Mouse (Mus musculus) telencephalon, adult 2 months (tissue): Measurements from ENCODE around the gene Tcf12.

Experiments
- DNase-seq: peaks from one replicate; pipeline ENCODE4 v3.0.0-alpha.2; 2011; ENCODE audit warnings: low read depth, low spot score

Tcf12 gene

DNA sequence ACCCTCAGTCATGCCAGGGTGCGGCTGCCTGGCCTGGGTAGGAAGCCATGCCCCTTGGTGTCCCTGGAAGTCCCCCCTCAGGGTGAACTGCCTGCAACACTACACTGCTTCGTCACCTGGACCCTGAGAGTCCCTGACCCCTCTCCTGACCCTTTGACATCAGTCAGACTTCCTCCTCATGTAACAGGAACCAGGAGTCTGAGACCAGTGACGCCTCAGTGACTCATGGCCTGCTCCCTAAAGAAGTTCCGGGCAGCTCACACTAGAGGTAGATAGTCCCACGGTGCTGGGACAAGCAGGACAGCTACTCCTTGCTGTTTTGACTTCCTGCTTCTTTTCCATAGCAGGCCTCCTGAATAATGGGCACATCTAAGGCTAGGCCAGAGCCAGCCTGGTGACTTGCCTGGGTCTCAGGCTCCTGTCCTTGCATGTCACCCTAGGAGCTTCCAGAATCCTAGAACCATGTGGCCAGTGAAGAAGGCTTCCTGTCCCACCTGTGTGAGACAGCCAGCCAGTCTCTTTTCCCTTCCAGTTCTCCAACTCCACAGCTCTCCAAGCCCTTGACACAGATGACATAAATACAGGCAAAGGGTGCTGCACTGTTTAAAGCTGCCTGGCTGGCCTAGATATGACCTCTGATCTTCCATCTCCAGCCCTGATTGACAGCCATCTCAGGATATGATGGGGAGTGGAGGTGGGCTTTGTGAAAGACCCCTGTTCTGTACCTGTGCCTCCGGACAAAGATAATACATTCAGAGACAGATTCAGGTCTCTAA is 305.8 kb downstream of the Tcf12 start:
- no peak for DNase-seq

DNA sequence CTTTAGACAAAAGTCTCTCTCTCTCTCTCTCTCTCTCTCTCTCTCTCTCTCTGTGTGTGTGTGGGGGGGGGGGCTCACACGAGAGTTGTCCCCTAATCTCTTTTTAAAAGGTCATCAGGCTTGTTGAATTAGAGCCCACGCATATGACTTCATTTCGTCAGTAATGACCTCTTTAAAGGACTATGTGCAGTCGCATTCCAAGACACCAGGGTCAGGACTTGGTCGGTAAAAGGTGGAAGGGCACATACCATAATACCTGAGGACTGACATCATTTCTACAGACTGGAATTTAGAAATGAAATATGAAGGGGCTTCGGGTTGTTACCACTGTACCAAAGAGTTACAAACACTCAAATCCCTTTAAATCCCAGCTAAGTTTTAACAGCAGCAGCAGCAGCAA is 307.6 kb downstream of the Tcf12 start:
- DNase-seq = no peak

DNA sequence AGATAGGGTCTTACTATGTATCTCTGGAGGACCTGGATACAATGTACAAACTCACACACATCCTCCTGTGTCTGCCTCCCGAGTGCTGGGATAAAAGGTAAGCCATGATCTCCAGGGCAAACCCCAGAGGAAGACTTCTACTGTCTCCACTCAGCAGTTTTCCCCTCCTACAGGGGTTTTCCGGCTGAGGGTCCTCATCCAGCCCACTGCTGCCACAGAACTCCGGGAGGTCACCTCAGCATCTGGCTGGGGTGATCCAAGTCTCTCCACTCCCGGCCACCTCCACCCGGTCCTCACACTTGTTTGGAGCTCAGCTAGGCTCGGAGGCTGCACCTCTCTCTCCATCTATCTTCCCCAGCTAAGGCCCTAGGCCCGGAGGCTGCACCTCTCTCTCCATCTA is 308.4 kb downstream of the Tcf12 start:
- DNase-seq = no peak

DNA sequence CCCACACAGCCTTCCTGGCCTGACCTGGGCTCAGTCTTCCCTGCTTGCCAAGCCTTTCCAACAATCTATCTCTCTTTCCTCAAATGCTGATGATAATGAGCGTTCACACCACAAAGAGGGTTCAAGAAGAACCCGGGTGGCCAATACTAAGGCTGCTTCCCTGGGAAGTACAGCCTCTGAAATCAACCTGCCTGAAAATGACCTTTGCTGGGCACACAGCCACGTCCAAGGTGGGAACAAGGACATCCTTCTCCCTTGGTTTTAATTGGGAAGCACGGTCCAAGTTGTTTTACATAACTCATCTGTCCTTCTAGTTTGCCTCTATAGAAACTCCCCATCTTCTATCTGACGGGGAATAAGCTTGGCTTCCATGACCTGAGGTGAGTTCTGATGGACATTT is 312.1 kb downstream of the Tcf12 start:
- DNase-seq = no peak

DNA sequence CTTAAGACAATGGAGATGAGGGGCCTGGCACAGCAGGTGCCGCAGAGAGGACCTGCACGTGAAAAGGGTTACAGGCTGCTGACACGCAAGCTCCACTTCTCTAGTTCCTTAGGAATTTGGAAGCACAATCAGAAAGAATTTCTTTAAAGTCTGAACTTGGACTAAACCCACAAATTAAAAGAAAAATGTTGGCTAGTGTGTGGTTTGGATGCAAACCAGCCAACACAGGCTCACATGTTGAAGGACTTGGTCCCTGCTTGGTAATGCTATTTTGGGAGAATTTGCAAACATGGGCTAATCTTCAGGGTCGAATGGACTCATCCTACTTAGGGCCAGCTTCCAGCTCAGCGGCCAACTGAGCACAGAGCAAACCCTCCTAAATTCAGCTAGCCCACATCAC is 313.5 kb downstream of the Tcf12 start:
- no peak for DNase-seq
